Mouse (Mus musculus) frontal cortex, postnatal 10 days (tissue): ENCODE results near the gene Drd3.

Source experiments
- DNase-seq, 2 experiments: peaks; one replicate each; pipeline ENCODE4 v3.0.0; 2022; ENCODE audit warnings: low spot score in 2 of 2, mixed read lengths in 1 of 2

The Drd3 gene

DNA sequence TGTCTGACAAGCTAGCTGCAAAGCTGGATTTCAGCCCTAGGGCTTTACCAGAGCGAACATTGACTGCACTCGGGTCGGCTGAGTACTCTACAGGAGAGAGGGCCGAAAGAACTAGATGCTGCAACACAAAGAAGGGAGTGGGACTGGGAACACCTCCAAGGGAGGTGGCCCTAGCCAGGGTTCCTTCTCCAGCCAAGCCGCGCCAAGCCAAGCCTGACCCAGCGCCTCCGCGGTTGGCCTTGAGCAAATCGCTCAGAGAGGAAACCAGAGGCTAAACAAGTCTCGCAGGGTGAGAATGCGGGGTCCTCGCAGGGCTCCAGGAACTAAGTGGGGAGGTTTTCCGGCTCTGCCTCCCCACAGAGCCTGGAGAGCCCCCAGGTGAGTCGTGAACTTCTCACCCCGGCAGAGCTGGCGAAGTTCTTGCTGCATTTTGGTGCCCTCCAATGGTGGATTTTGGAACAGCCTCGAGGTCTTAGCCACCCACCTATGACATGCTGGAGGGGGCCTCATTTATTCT is 48.0 kb downstream of the Drd3 start:
- peak; percentile 25 to 69 for DNase-seq

DNA sequence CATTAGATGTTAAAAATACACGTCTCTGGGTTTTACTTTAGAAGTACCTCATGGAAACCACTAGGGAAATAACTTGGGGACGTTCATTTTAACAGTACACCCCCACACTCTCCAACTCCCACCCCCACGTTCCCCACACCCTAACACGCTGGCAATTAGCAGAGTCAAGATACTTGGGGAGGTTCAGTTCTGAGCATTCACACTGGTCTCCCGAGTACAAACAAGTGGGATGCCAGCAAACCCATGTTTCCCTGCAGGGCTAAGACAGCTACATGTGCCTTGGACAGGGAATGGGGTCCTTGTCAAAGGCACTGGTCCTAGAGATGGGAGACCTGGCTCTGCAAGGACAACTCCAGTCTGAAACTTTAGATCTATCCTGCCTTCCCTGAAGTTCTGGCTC is 48.6 kb downstream of the Drd3 start:
- no peak for DNase-seq

GRCm38 (mm10) chr16:43804364-43804763 is 50.5 kb downstream of the Drd3 start:
- DNase-seq = no peak

DNA sequence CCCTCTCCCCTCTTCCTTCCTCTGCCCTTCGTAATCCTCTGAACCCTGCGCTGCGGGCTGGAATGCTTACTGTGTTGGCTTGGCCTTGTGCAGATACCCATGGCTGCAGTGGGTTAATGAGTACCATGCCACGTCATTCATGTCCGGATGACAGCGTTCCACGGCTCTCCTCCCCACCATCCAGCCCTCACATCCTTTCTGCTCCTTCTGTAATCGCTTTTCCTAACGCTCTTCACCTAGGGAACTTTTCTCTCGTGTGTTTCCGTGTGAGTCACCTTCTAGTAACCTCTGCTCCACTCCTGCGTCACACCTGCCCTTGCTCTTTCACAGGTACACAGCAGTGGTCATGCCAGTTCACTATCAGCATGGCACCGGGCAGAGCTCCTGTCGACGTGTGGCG is 53.2 kb downstream of the Drd3 start:
- DNase-seq = no peak

DNA sequence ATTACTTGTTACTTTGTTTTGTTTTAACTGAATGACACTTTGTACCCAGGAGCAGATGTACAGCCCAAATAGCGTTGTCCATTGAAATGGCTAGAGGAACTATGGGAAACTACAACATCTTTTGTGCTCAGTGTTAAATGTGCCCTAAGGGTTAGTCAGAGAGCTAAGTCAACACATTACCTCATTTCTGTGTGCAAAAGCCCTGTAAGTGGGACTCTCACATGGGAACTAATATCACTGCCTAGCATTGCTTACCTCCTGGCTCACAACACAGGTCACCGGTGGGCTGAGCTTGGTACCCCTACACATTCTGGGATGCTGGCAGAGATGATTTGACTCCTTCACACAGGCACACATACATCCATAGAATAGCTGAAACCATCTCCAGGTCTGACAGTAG is 55.6 kb downstream of the Drd3 start:
- no peak for DNase-seq

GRCm38 (mm10) chr16:43811402-43811801 is 57.6 kb downstream of the Drd3 start:
- no peak for DNase-seq

GRCm38 (mm10) chr16:43814644-43815043 is 60.8 kb downstream of the Drd3 start:
- no peak for DNase-seq

GRCm38 (mm10) chr16:43816321-43816720 is 62.5 kb downstream of the Drd3 start:
- no peak for DNase-seq

- no peak for DNase-seq
These were observed 64.6 kb downstream of the Drd3 start for GRCm38 (mm10) chr16:43818404-43818803.

DNA sequence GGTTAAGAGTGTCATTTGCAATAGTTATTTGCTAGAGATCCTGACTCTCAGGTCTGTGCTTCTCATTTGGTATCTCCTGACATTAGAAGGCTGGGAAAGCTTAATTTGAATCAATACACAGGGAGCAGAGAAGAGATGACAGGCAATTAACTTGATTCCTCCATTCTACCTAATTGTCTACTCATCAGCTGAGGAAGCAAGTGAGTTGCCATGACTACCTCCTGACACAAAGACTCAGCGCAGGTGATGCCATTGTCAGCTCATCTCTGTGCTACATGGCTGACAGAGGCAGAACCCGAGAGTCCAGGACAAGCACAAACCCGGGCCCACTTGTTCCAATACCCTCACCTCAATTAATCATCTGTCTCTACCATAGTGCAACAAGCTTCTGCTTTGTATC is 73.7 kb downstream of the Drd3 start:
- DNase-seq = no peak

- no peak for DNase-seq
These were observed 78.1 kb downstream of the Drd3 start for GRCm38 (mm10) chr16:43831957-43832356.

GRCm38 (mm10) chr16:43841236-43841635 is 87.4 kb downstream of the Drd3 start:
- DNase-seq = no peak

GRCm38 (mm10) chr16:43849839-43850238 is 96.0 kb downstream of the Drd3 start:
- no peak for DNase-seq

DNA sequence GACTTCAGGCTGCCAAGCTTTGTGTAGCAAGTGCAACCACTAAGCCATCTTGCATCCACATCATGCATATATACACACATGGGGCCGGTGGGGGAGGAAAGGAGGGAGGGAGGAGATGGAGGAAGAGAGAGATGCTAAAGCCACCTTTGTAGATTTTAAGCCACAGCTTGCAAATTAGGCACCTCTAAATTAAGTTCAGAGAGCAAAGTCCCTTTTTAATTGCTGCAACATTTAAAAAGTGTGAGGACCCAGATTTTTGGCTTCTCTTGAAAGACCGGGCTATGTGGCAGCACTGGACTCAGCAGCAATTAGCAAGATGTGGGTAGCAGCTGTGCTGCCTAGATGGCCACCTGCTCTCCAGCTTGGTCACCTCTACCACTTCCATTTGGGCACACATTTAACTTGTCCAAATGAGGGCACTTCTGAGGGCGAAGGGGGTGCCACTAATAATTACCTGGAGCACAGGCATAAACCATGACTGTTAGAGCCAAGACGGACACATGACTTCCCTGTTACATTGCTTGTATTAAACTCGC is 105.2 kb downstream of the Drd3 start:
- DNase-seq = no peak

- DNase-seq = no peak
These were observed 106.8 kb downstream of the Drd3 start for GRCm38 (mm10) chr16:43860624-43861023.

DNA sequence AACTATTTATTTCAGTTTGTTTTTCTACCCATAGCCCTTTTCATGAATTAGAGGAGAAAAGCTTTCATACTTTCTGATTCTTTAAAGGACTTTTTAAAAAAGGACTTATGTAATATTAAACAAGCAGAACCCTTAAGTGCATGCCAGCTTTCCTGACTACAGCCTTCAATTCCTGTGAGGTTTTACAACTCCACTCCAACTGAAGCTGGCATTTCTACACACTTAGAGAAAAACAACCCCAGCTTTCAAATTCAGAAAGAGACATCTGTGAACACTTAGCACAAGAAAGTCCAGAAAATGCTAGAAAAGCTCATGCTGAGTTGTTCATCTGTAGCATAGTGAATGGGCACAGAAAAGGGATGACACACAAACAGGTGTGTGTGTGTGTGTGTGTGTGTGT is 116.0 kb downstream of the Drd3 start:
- no peak for DNase-seq

DNA sequence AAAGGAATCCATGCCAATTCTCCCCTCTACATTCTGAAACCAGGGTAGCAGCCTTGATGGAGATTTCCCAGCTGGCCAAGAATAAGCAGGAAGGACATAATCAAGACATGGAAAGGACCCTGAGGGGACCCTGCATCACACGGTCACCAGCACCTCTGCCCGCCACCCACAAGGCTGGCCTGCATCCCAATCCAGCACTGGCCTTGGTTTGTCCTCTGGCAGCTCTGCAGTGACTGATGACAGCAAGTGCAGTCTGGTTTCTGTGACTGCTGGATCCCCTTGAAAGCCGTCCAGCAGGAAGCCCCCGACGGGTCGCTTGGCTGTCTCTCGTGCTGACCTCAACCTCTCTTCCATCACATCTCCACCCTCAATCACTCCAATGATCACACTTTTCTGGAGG is 117.6 kb downstream of the Drd3 start:
- no peak for DNase-seq
